Mouse (Mus musculus) kidney, adult 2 months (tissue): Measurements from ENCODE around the gene Gm10134.

Source experiments
- CTCF ChIP-seq: fragments of 200-500 bp; conservative IDR thresholded peaks from 2 replicates; pipeline ENCODE4 v1.5.1; 2011; ENCODE audit warnings: low read depth, mild to moderate bottlenecking, control low read depth, low read length, moderate library complexity, mixed read lengths; ENCODE audit not compliant: insufficient read depth, insufficient read length
- POLR2A ChIP-seq: fragments of 200-500 bp; IDR thresholded peaks from one replicate; pipeline ENCODE4 v1.6.1; 2011; ENCODE audit warnings: low read depth, low read length, control low read depth

- TF ChIP-seq CTCF (no peak), POLR2A (no peak)
These were observed 28.1 kb downstream of the Gm10134 start for GRCm38 (mm10) chr2:28533901-28534435.
